Mouse (Mus musculus) erythroblast, embryonic 14.5 days (primary cell): Measurements from ENCODE around the gene 4930519P11Rik. TPM values are rescaled to one million over a fixed set of nuclear protein-coding genes. Genes with fewer than 3 reads are reported as not detected.

Experiments
- H3K27me3 ChIP-seq: 2 replicates; pipeline ENCODE4 v1.6.1; 2012; ENCODE audit warnings: inconsistent platforms; ENCODE audit not compliant: control insufficient read depth
- H3K36me3 ChIP-seq: 2 replicates; pipeline ENCODE4 v1.6.1; 2012; ENCODE audit warnings: mild to moderate bottlenecking, inconsistent platforms; ENCODE audit not compliant: control insufficient read depth
- H3K4me1 ChIP-seq: 2 replicates; pipeline ENCODE4 v1.6.1; 2012; ENCODE audit warnings: inconsistent platforms; ENCODE audit not compliant: control insufficient read depth
- H3K4me3 ChIP-seq: replicated peaks from 2 replicates; pipeline ENCODE3; 2012; ENCODE audit warnings: moderate library complexity, mild to moderate bottlenecking, inconsistent platforms
- H3K9me3 ChIP-seq: 2 replicates; pipeline ENCODE4 v1.6.1; 2012; ENCODE audit warnings: low read length, inconsistent platforms, mixed read lengths; ENCODE audit not compliant: control insufficient read depth
- GATA1 ChIP-seq: IDR thresholded peaks from 2 replicates; pipeline ENCODE4 v1.6.1; 2012; ENCODE audit warnings: low read length, inconsistent platforms, mixed read lengths
- TAL1 ChIP-seq: IDR thresholded peaks from 3 replicates; pipeline ENCODE4 v1.6.1; 2012; ENCODE audit warnings: low read length, inconsistent platforms, mixed read lengths
- polyA plus RNA-seq: library from polyadenylated mRNA; stranded (reverse); fragments of >175 nt; gene quantifications from 2 replicates; pipeline ENCODE4 v1.2.3, GENCODE M21; 2012

The 4930519P11Rik gene
- polyA plus RNA-seq, 1 experiment, result 0.33 TPM

- no peak for TF ChIP-seq TAL1
- TF ChIP-seq GATA1, result no peak
- peaks cover 28% of the 10 kb centered on the region for H3K4me1 ChIP-seq
- H3K4me3 ChIP-seq, result no peak overlapping the region
- H3K9me3 ChIP-seq, result peaks cover 5% of the 10 kb centered on the region
- H3K27me3 ChIP-seq, result peaks cover 3% of the 10 kb centered on the region
- peaks cover 17% of the 10 kb centered on the region for H3K36me3 ChIP-seq
Observed at GRCm38 (mm10) chr2:154650404-154650803, 37.2 kb upstream of the 4930519P11Rik start.

DNA sequence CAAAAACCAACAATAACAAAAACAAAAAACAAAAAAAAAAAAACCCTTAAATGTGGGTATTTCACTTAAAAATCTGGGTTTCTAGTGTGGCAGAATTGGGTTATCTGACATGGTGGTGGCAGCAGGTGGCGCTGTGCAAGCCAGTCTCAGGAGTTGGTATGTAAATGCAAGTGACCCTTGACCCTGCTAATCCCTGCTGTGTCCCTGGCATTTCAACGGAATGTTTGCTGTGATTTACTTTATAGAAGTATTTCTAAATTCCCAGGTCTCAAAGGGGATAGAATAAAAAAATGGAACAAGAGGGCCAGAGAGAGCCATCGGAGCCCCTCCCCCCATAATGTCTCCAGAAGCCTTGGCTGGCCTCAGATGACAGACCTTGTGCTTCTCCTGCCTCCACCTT is 34.8 kb upstream of the 4930519P11Rik start:
- no peak for TF ChIP-seq TAL1
- no peak for TF ChIP-seq GATA1
- H3K9me3 ChIP-seq, result peaks cover 5% of the 10 kb centered on the region

DNA sequence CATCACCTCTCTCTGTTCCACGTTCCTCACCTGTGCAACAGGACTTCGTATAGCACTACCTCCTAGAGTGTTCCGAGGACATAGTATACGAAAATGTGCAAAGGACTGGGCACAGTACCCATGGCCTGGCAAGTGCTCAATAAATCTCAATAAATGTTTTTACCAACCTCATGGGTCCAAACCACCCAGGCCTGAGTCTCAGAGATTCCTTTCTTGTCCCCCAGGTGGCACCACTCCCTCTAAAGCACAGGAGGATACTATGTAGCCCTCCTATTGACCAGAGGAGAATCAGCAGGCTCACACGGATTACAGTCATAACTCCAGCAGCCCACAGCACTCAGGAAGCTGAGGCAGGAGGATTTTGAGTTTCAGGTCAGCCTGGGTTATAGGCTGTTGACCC is 33.4 kb upstream of the 4930519P11Rik start:
- TF ChIP-seq TAL1 (no peak), GATA1 (no peak)
- peaks cover 53% of the 10 kb centered on the region for H3K36me3 ChIP-seq
- H3K4me3 ChIP-seq, result no peak overlapping the region
- H3K9me3 ChIP-seq, result peaks cover 5% of the 10 kb centered on the region
- H3K27me3 ChIP-seq, result peaks cover 3% of the 10 kb centered on the region
- peaks cover 41% of the 10 kb centered on the region for H3K4me1 ChIP-seq

More for the DNA sequence above, 34.8 kb upstream of the 4930519P11Rik start:
- Histone ChIP-seq H3K27me3 (peaks cover 3% of the 10 kb centered on the region), H3K36me3 (peaks cover 39% of the 10 kb centered on the region), H3K4me1 (peaks cover 27% of the 10 kb centered on the region), H3K4me3 (no peak overlapping the region)

DNA sequence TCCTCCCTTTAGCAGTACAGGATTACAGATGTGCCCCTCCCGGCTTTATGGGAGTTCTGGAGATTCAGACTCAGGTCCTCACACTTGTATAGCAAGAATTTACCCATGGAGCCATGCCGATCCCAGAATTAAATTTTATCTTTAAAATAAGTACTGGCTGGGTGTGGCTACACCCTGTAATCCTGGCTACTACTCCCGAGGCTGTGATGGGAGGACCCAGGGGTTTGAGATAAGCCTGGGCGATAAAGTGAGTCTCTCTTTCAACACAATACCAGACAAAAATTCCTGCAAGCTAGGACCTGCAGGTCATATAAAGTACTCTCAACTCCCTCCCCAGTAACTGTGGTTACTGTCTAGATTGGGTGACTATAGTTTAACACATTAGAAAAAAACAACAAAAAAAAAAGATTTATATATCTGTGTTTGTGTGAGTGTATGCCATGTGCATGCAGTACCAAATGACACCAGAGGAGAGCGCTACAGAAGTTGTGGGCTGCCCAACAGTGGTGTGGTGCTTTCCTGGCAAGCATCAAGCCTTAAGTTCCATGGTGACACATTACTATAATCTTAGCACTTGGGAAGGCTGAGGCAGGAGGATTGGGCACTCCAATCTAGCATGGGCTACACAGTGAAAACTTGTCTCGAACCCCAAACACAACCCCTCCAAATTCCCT is 29.6 kb upstream of the 4930519P11Rik start:
- H3K36me3 ChIP-seq, result peaks cover 89% of the 10 kb centered on the region
- H3K27me3 ChIP-seq, result no peaks in the 10 kb centered on the region
- peaks cover 47% of the 10 kb centered on the region for H3K4me1 ChIP-seq
- H3K9me3 ChIP-seq, result peaks cover 8% of the 10 kb centered on the region
- H3K4me3 ChIP-seq, result no peak overlapping the region
- TF ChIP-seq GATA1, result peak; percentile 29; the same call in 1 of the 2 replicates
- TF ChIP-seq TAL1, result no peak

GRCm38 (mm10) chr2:154642005-154642459 is 28.8 kb upstream of the 4930519P11Rik start:
- Histone ChIP-seq H3K27me3 (no peaks in the 10 kb centered on the region), H3K36me3 (peaks cover 95% of the 10 kb centered on the region), H3K9me3 (peaks cover 10% of the 10 kb centered on the region), H3K4me3 (no peak overlapping the region), H3K4me1 (peaks cover 50% of the 10 kb centered on the region)
- TF ChIP-seq TAL1, result no peak
- TF ChIP-seq GATA1, result no peak

GRCm38 (mm10) chr2:154641176-154641575 is 27.9 kb upstream of the 4930519P11Rik start:
- Histone ChIP-seq H3K4me1 (peaks cover 48% of the 10 kb centered on the region), H3K27me3 (no peaks in the 10 kb centered on the region), H3K36me3 (peaks cover 95% of the 10 kb centered on the region), H3K4me3 (no peak overlapping the region), H3K9me3 (peaks cover 10% of the 10 kb centered on the region)
- TF ChIP-seq TAL1 (no peak), GATA1 (no peak)

- TF ChIP-seq TAL1, result no peak
- TF ChIP-seq GATA1, result no peak
- H3K36me3 ChIP-seq, result peaks cover 95% of the 10 kb centered on the region
- H3K4me3 ChIP-seq, result no peak overlapping the region
- peaks cover 57% of the 10 kb centered on the region for H3K4me1 ChIP-seq
- H3K9me3 ChIP-seq, result peaks cover 10% of the 10 kb centered on the region
- H3K27me3 ChIP-seq, result no peaks in the 10 kb centered on the region
Observed at GRCm38 (mm10) chr2:154639115-154639514, 25.9 kb upstream of the 4930519P11Rik start.

- H3K27me3 ChIP-seq, result no peaks in the 10 kb centered on the region
- peaks cover 93% of the 10 kb centered on the region for H3K36me3 ChIP-seq
- H3K4me3 ChIP-seq, result no peak overlapping the region
- peaks cover 57% of the 10 kb centered on the region for H3K4me1 ChIP-seq
- H3K9me3 ChIP-seq, result peaks cover 10% of the 10 kb centered on the region
- TF ChIP-seq TAL1, result no peak
- no peak for TF ChIP-seq GATA1
Observed at GRCm38 (mm10) chr2:154638521-154638920, 25.3 kb upstream of the 4930519P11Rik start.

GRCm38 (mm10) chr2:154635826-154636225 is 22.6 kb upstream of the 4930519P11Rik start:
- TF ChIP-seq TAL1 (no peak), GATA1 (no peak)
- Histone ChIP-seq H3K9me3 (peaks cover 10% of the 10 kb centered on the region), H3K27me3 (no peaks in the 10 kb centered on the region), H3K4me3 (no peak overlapping the region), H3K36me3 (peaks cover 79% of the 10 kb centered on the region), H3K4me1 (peaks cover 56% of the 10 kb centered on the region)
